Mouse (Mus musculus) MEL (cell line): Measurements from ENCODE around the gene Eif2b3. TPM values are rescaled to one million over a fixed set of nuclear protein-coding genes. Genes with fewer than 3 reads are reported as not detected.

Source experiments
- DNase-seq: peaks from one replicate; pipeline ENCODE4 v3.0.0; 2011; ENCODE audit warnings: low read depth, low spot score
- H3K27ac ChIP-seq: 2 replicates; pipeline ENCODE4 v1.5.1; 2012; ENCODE audit warnings: low read depth, mild to moderate bottlenecking, control low read depth, low read length, moderate library complexity; ENCODE audit not compliant: control insufficient read depth
- H3K27me3 ChIP-seq, 2 experiments: fragments of 150-350 bp in 1 of 2; sonication (generic) in 1 of 2; 2 replicates each; pipeline ENCODE4 v1.6.1; 2012; ENCODE audit warnings: low read length in 2 of 2, mild to moderate bottlenecking in 2 of 2, improper control_type of control experiment in 1 of 2, moderate library complexity in 1 of 2; ENCODE audit not compliant: insufficient read depth in 2 of 2, control insufficient read depth in 1 of 2
- H3K36me3 ChIP-seq, 2 experiments: 2 replicates each; pipeline ENCODE4 v1.6.1; 2012 to 2014; ENCODE audit warnings: low read length in 2 of 2, improper control_type of control experiment in 1 of 2, inconsistent platforms in 1 of 2, mild to moderate bottlenecking in 1 of 2; ENCODE audit not compliant: insufficient read depth in 2 of 2, control insufficient read depth in 1 of 2
- H3K4me1 ChIP-seq, 2 experiments: fragments of 150-350 bp in 1 of 2; sonication (generic) in 1 of 2; 2 replicates each; pipeline ENCODE4 v1.6.1; 2012; ENCODE audit warnings: low read length in 2 of 2, improper control_type of control experiment in 1 of 2, mild to moderate bottlenecking in 1 of 2; ENCODE audit not compliant: insufficient read depth in 2 of 2, control insufficient read depth in 1 of 2
- H3K4me3 ChIP-seq, 2 experiments: fragments of 150-350 bp in 1 of 2; sonication (generic) in 1 of 2; 2 replicates each; pipeline ENCODE4 v1.5.1; 2012; ENCODE audit warnings: low read depth in 2 of 2, low read length in 2 of 2, mild to moderate bottlenecking in 2 of 2, moderate library complexity in 2 of 2, control low read depth in 1 of 2, improper control_type of control experiment in 1 of 2; ENCODE audit not compliant: control insufficient read depth in 1 of 2, insufficient read depth in 1 of 2
- H3K79me2 ChIP-seq: 2 replicates; pipeline ENCODE4 v1.6.1; 2012; ENCODE audit warnings: mild to moderate bottlenecking, low read length, moderate library complexity; ENCODE audit not compliant: control insufficient read depth, poor library complexity, insufficient read depth
- H3K9ac ChIP-seq: 2 replicates; pipeline ENCODE4 v1.6.1; 2012; ENCODE audit warnings: low read depth, mild to moderate bottlenecking, control low read depth, low read length, moderate library complexity; ENCODE audit not compliant: control insufficient read depth, poor library complexity, severe bottlenecking
- H3K9me3 ChIP-seq: fragments of 150-350 bp; sonication (generic); replicated peaks from 2 replicates; pipeline ENCODE4 v1.6.1; 2012; ENCODE audit warnings: mild to moderate bottlenecking, low read length, improper control_type of control experiment, moderate library complexity; ENCODE audit not compliant: insufficient read depth
- CHD1 ChIP-seq: IDR thresholded peaks from 2 replicates; pipeline ENCODE4 v1.6.1; 2012; ENCODE audit warnings: low read depth, mild to moderate bottlenecking, inconsistent platforms, low read length, improper control_type of control experiment
- CTCF ChIP-seq, 3 experiments: IDR thresholded peaks in 2 of 3; conservative IDR thresholded peaks in 1 of 3; 2 replicates each; pipeline ENCODE4 v1.5.1; 2011 to 2012; ENCODE audit warnings: low read length in 3 of 3, low read depth in 2 of 3, mild to moderate bottlenecking in 2 of 3, improper control_type of control experiment in 1 of 3, inconsistent platforms in 1 of 3, mixed read lengths in 1 of 3, moderate library complexity in 1 of 3; ENCODE audit not compliant: control insufficient read depth in 1 of 3, insufficient read depth in 1 of 3, poor library complexity in 1 of 3, severe bottlenecking in 1 of 3
- E2F4 ChIP-seq: IDR thresholded peaks from 2 replicates; pipeline ENCODE4 v1.6.1; 2011; ENCODE audit warnings: low read depth, low read length, improper control_type of control experiment, borderline replicate concordance
- ELF1 ChIP-seq: IDR thresholded peaks from 2 replicates; pipeline ENCODE4 v1.6.1; 2014; ENCODE audit warnings: low read depth, mild to moderate bottlenecking, inconsistent platforms, low read length, improper control_type of control experiment, moderate library complexity
- EP300 ChIP-seq, 2 experiments: IDR thresholded peaks; 2 replicates each; pipeline ENCODE4 v1.6.1; 2011; ENCODE audit warnings: improper control_type of control experiment in 2 of 2, low read length in 2 of 2, low read depth in 1 of 2, mild to moderate bottlenecking in 1 of 2
- GATA1 ChIP-seq: IDR thresholded peaks from 2 replicates; pipeline ENCODE4 v1.6.1; 2011; ENCODE audit warnings: low read depth, low read length, improper control_type of control experiment
- KAT2A ChIP-seq: conservative IDR thresholded peaks from 2 replicates; pipeline ENCODE4 v1.6.1; 2012; ENCODE audit warnings: low read depth, low read length, improper control_type of control experiment, inconsistent platforms
- MAFK ChIP-seq: IDR thresholded peaks from 2 replicates; pipeline ENCODE4 v1.6.1; 2011; ENCODE audit warnings: low read depth, mild to moderate bottlenecking, low read length, improper control_type of control experiment, borderline replicate concordance
- MAX ChIP-seq: IDR thresholded peaks from 2 replicates; pipeline ENCODE4 v1.6.1; 2011; ENCODE audit warnings: low read length, improper control_type of control experiment
- MAZ ChIP-seq: IDR thresholded peaks from 2 replicates; pipeline ENCODE4 v1.6.1; 2012; ENCODE audit warnings: low read depth, mild to moderate bottlenecking, inconsistent platforms, low read length, improper control_type of control experiment
- MYB ChIP-seq: IDR thresholded peaks from 2 replicates; pipeline ENCODE4 v1.6.1; 2011; ENCODE audit warnings: mild to moderate bottlenecking, low read depth, low read length, improper control_type of control experiment
- NRF1 ChIP-seq: IDR thresholded peaks from 2 replicates; pipeline ENCODE4 v1.6.1; 2014; ENCODE audit warnings: low read depth, mild to moderate bottlenecking, inconsistent platforms, low read length, improper control_type of control experiment, moderate library complexity; ENCODE audit not compliant: poor library complexity, insufficient read depth, severe bottlenecking
- POLR2A ChIP-seq, 2 experiments: IDR thresholded peaks; 2 replicates each; pipeline ENCODE4 v1.6.1; 2011 to 2012; ENCODE audit warnings: low read length in 2 of 2, mild to moderate bottlenecking in 2 of 2, control low read depth in 1 of 2, improper control_type of control experiment in 1 of 2, low read depth in 1 of 2, moderate library complexity in 1 of 2; ENCODE audit not compliant: control insufficient read depth in 1 of 2, insufficient read depth in 1 of 2, poor library complexity in 1 of 2
- POLR2AphosphoS5 ChIP-seq: IDR thresholded peaks from 2 replicates; pipeline ENCODE4 v1.6.1; 2012; ENCODE audit warnings: low read depth, borderline replicate concordance, mild to moderate bottlenecking, inconsistent platforms, low read length, moderate library complexity, mixed read lengths
- RAD21 ChIP-seq: IDR thresholded peaks from 2 replicates; pipeline ENCODE4 v1.6.1; 2011; ENCODE audit warnings: mild to moderate bottlenecking, low read depth, low read length, improper control_type of control experiment
- RCOR1 ChIP-seq: IDR thresholded peaks from 2 replicates; pipeline ENCODE4 v1.6.1; 2012; ENCODE audit warnings: low read depth, mild to moderate bottlenecking, inconsistent platforms, low read length, improper control_type of control experiment
- TAL1 ChIP-seq: IDR thresholded peaks from 2 replicates; pipeline ENCODE4 v1.6.1; 2012; ENCODE audit warnings: mild to moderate bottlenecking, inconsistent platforms, low read length, moderate library complexity, mixed read lengths
- TBP ChIP-seq: IDR thresholded peaks from 2 replicates; pipeline ENCODE4 v1.8.0; 2011; ENCODE audit warnings: low read depth, low read length, improper control_type of control experiment
- UBTF ChIP-seq: IDR thresholded peaks from 2 replicates; pipeline ENCODE4 v1.6.1; 2012; ENCODE audit warnings: low read depth, mild to moderate bottlenecking, inconsistent platforms, low read length, improper control_type of control experiment, moderate library complexity, borderline replicate concordance; ENCODE audit not compliant: insufficient read depth
- ZMIZ1 ChIP-seq: IDR thresholded peaks from 2 replicates; pipeline ENCODE4 v1.6.1; 2012; ENCODE audit warnings: low read depth, mild to moderate bottlenecking, inconsistent platforms, low read length, improper control_type of control experiment, moderate library complexity
- polyA plus RNA-seq, 2 experiments: library from polyadenylated mRNA; stranded (reverse) in 1 of 2; unstranded in 1 of 2; fragments of >175 nt in 1 of 2; fragments of >200 nt in 1 of 2; gene quantifications; 2 replicates each; pipeline versions ENCODE4 v1.2.1 to v1.2.4; 2012; ENCODE audit warnings: low replicate concordance in 2 of 2, low read depth in 1 of 2; ENCODE audit not compliant: insufficient read length in 2 of 2, insufficient read depth in 1 of 2, missing spikeins in 1 of 2
- total RNA-seq: library from RNA; depleted of rRNA; stranded (reverse); fragments of 300-350 nt; gene quantifications from 2 replicates; pipeline ENCODE4 v1.2.3, GENCODE M21; 2012

Eif2b3 gene
- total and polyA plus RNA-seq, 3 experiments = 77.5 to 79.3 TPM; not detected in 1

- H3K9me3 ChIP-seq = no peaks in the 10 kb centered on the region
- no peak for DNase-seq
- TF ChIP-seq TAL1 (no peak), UBTF (no peak), TBP (no peak), ELF1 (no peak), E2F4 (no peak), MAFK (no peak), GATA1 (no peak), MYB (no peak), ZMIZ1 (no peak), CHD1 (no peak), MAZ (no peak), POLR2A (IDR thresholded peaks at IDR 0.05; ENCODE audit: control insufficient read depth in 1 of 2, insufficient read depth in 1 of 2, low read depth in 1 of 2, low read length in 2 of 2, poor library complexity in 1 of 2) (no peak), CTCF (IDR thresholded peaks at IDR 0.05 in 2 of 3, conservative IDR thresholded peaks at IDR 0.05 in 1 of 3; ENCODE audit: control insufficient read depth in 1 of 3, insufficient read depth in 1 of 3, low read depth in 2 of 3, low read length in 3 of 3, poor library complexity in 1 of 3, severe bottlenecking in 1 of 3) (no peak; a peak in 1 of 6 replicates), RCOR1 (no peak), RAD21 (no peak), KAT2A (no peak)
- no peaks in the 10 kb centered on the region for H3K4me1 ChIP-seq
- no peak overlapping the region for H3K27ac ChIP-seq
- H3K36me3 ChIP-seq = no peaks in the 10 kb centered on the region
- no peaks in the 10 kb centered on the region for H3K27me3 ChIP-seq
- no peak overlapping the region for H3K4me3 ChIP-seq
- no peaks in the 10 kb centered on the region for H3K79me2 ChIP-seq
- H3K9ac ChIP-seq = no peak overlapping the region
Measured at GRCm38 (mm10) chr4:117110249-117110648, 91.0 kb downstream of the Eif2b3 start.

- no peak overlapping the region for H3K4me3 ChIP-seq
- DNase-seq = no peak
- H3K36me3 ChIP-seq = no peaks in the 10 kb centered on the region
- no peaks in the 10 kb centered on the region for H3K9me3 ChIP-seq
- no peak overlapping the region for H3K27ac ChIP-seq
- no peaks in the 10 kb centered on the region for H3K79me2 ChIP-seq
- no peak overlapping the region for H3K9ac ChIP-seq
- H3K27me3 ChIP-seq = no peaks in the 10 kb centered on the region
- TF ChIP-seq MAFK (no peak), ZMIZ1 (no peak), KAT2A (no peak), RAD21 (no peak), EP300 (IDR thresholded peaks at IDR 0.05; ENCODE audit: low read depth in 1 of 2, low read length in 2 of 2) (no peak), POLR2AphosphoS5 (no peak), NRF1 (no peak), MAZ (no peak), MAX (no peak)
- H3K4me1 ChIP-seq = no peaks in the 10 kb centered on the region
Measured at GRCm38 (mm10) chr4:117110985-117111384, 91.8 kb downstream of the Eif2b3 start.
